Mouse (Mus musculus) limb, embryonic 10.5 days (tissue): ENCODE measurements at regions not wholly inside any gene's neighbourhood (a gene's known extent, or its start where the extent isn't known, plus 50 kb on each side); places are given as distances from the start of the nearest gene placed in this dataset.

Source experiments
- DNase-seq: peaks from one replicate; pipeline ENCODE4 v3.0.0-alpha.2; 2017; ENCODE audit warnings: low spot score
- H3K27ac ChIP-seq: fragments of 300-500 bp; sonication (generic); 2 replicates; pipeline ENCODE4 v1.5.1; 2016; ENCODE audit warnings: mild to moderate bottlenecking
- H3K27me3 ChIP-seq: fragments of 300-500 bp; sonication (generic); 2 replicates; pipeline ENCODE4 v1.6.1; 2016; ENCODE audit warnings: low read depth, mild to moderate bottlenecking; ENCODE audit not compliant: poor library complexity, severe bottlenecking
- H3K36me3 ChIP-seq: fragments of 300-500 bp; sonication (generic); 2 replicates; pipeline ENCODE4 v1.6.1; 2016; ENCODE audit warnings: mild to moderate bottlenecking, moderate library complexity
- H3K4me1 ChIP-seq: fragments of 300-500 bp; sonication (generic); 2 replicates; pipeline ENCODE4 v1.6.1; 2016
- H3K4me3 ChIP-seq: fragments of 300-500 bp; sonication (generic); 2 replicates; pipeline ENCODE4 v1.5.1; 2016; ENCODE audit warnings: mild to moderate bottlenecking, moderate library complexity
- H3K9me3 ChIP-seq: fragments of 300-500 bp; sonication (generic); replicated peaks from 2 replicates; pipeline ENCODE4 v1.6.1; 2016; ENCODE audit warnings: mild to moderate bottlenecking
- WGBS: fragments of 180-500 bp; shearing (Covaris S2); methylation state at CpG from one replicate; pipeline ENCODE4 v1.1.7; 2016; 5-methylcytosine and 5-hydroxymethylcytosine counted together

GRCm38 (mm10) chr12:68860332-68860731 is 298.7 kb downstream of the Rps29 start:
- DNase-seq: no peak
- Histone ChIP-seq H3K4me1 (no peaks in the 10 kb centered on the region), H3K36me3 (no peaks in the 10 kb centered on the region), H3K9me3 (no peaks in the 10 kb centered on the region), H3K4me3 (no peak overlapping the region), H3K27ac (no peak overlapping the region), H3K27me3 (no peaks in the 10 kb centered on the region)
- 70% methylated on average over 2 of the region's 2 CpGs for WGBS

- Histone ChIP-seq H3K4me3 (no peak overlapping the region), H3K27me3 (no peaks in the 10 kb centered on the region), H3K36me3 (no peaks in the 10 kb centered on the region), H3K27ac (no peak overlapping the region), H3K4me1 (no peaks in the 10 kb centered on the region), H3K9me3 (no peaks in the 10 kb centered on the region)
- DNase-seq: no peak
- 88% methylated on average over 9 of the region's 9 CpGs for WGBS
Observed at GRCm38 (mm10) chr12:68849616-68850140, 309.3 kb downstream of the Rps29 start.

GRCm38 (mm10) chr12:68840815-68841214 is 318.2 kb downstream of the Rps29 start:
- Histone ChIP-seq H3K4me3 (no peak overlapping the region), H3K27ac (no peak overlapping the region), H3K9me3 (no peaks in the 10 kb centered on the region), H3K4me1 (no peaks in the 10 kb centered on the region), H3K36me3 (no peaks in the 10 kb centered on the region), H3K27me3 (no peaks in the 10 kb centered on the region)
- WGBS: 94% methylated on average over 8 of the region's 8 CpGs
- DNase-seq: no peak

- H3K4me1 ChIP-seq: no peaks in the 10 kb centered on the region
- no peaks in the 10 kb centered on the region for H3K27me3 ChIP-seq
- H3K4me3 ChIP-seq: no peak overlapping the region
- H3K9me3 ChIP-seq: no peaks in the 10 kb centered on the region
- no peak overlapping the region for H3K27ac ChIP-seq
- no peak for DNase-seq
- no peaks in the 10 kb centered on the region for H3K36me3 ChIP-seq
- WGBS: 94% methylated on average over 2 of the region's 2 CpGs
Observed at GRCm38 (mm10) chr12:68840156-68840555, 318.8 kb downstream of the Rps29 start.

GRCm38 (mm10) chr12:68836023-68836422 is 323.0 kb downstream of the Rps29 start:
- Histone ChIP-seq H3K36me3 (no peaks in the 10 kb centered on the region), H3K27ac (no peak overlapping the region), H3K9me3 (no peaks in the 10 kb centered on the region), H3K4me3 (no peak overlapping the region), H3K4me1 (no peaks in the 10 kb centered on the region), H3K27me3 (no peaks in the 10 kb centered on the region)
- no peak for DNase-seq
- 88% methylated on average over 3 of the region's 3 CpGs for WGBS

- H3K4me3 ChIP-seq: no peak overlapping the region
- H3K27ac ChIP-seq: no peak overlapping the region
- WGBS: 93% methylated on average over 4 of the region's 4 CpGs
- no peaks in the 10 kb centered on the region for H3K4me1 ChIP-seq
- H3K9me3 ChIP-seq: no peaks in the 10 kb centered on the region
- DNase-seq: no peak
- no peaks in the 10 kb centered on the region for H3K36me3 ChIP-seq
- no peaks in the 10 kb centered on the region for H3K27me3 ChIP-seq
Observed at GRCm38 (mm10) chr12:68833914-68834313, 325.1 kb downstream of the Rps29 start.

GRCm38 (mm10) chr12:68829404-68829803 is 329.6 kb downstream of the Rps29 start:
- 78% methylated on average over 3 of the region's 3 CpGs for WGBS
- no peaks in the 10 kb centered on the region for H3K36me3 ChIP-seq
- no peaks in the 10 kb centered on the region for H3K4me1 ChIP-seq
- H3K27me3 ChIP-seq: no peaks in the 10 kb centered on the region
- H3K9me3 ChIP-seq: no peaks in the 10 kb centered on the region
- H3K27ac ChIP-seq: no peak overlapping the region
- DNase-seq: no peak
- H3K4me3 ChIP-seq: no peak overlapping the region

GRCm38 (mm10) chr12:68827549-68828249 is 331.3 kb downstream of the Rps29 start:
- no peak overlapping the region for H3K4me3 ChIP-seq
- no peaks in the 10 kb centered on the region for H3K9me3 ChIP-seq
- H3K36me3 ChIP-seq: no peaks in the 10 kb centered on the region
- no peaks in the 10 kb centered on the region for H3K4me1 ChIP-seq
- 92% methylated on average over 9 of the region's 9 CpGs for WGBS
- DNase-seq: no peak
- H3K27ac ChIP-seq: no peak overlapping the region
- H3K27me3 ChIP-seq: no peaks in the 10 kb centered on the region

- Histone ChIP-seq H3K4me1 (no peaks in the 10 kb centered on the region), H3K36me3 (no peaks in the 10 kb centered on the region), H3K27me3 (no peaks in the 10 kb centered on the region), H3K4me3 (no peak overlapping the region), H3K9me3 (no peaks in the 10 kb centered on the region), H3K27ac (no peak overlapping the region)
- 92% methylated on average over 5 of the region's 5 CpGs for WGBS
- DNase-seq: no peak
Observed at GRCm38 (mm10) chr12:68794396-68794795, 364.6 kb downstream of the Rps29 start.

- Histone ChIP-seq H3K36me3 (no peaks in the 10 kb centered on the region), H3K27me3 (no peaks in the 10 kb centered on the region), H3K4me1 (no peaks in the 10 kb centered on the region), H3K27ac (no peak overlapping the region), H3K4me3 (no peak overlapping the region), H3K9me3 (no peaks in the 10 kb centered on the region)
- no peak for DNase-seq
- WGBS: 90% methylated on average over 4 of the region's 4 CpGs
Observed at GRCm38 (mm10) chr12:68783636-68784035, 375.4 kb downstream of the Rps29 start.

GRCm38 (mm10) chr12:68775503-68775902 is 383.5 kb downstream of the Rps29 start:
- no peaks in the 10 kb centered on the region for H3K4me1 ChIP-seq
- H3K27me3 ChIP-seq: no peaks in the 10 kb centered on the region
- DNase-seq: no peak
- H3K27ac ChIP-seq: no peak overlapping the region
- H3K4me3 ChIP-seq: no peak overlapping the region
- 81% methylated on average over 2 of the region's 2 CpGs for WGBS
- no peaks in the 10 kb centered on the region for H3K36me3 ChIP-seq
- no peaks in the 10 kb centered on the region for H3K9me3 ChIP-seq

GRCm38 (mm10) chr12:68774800-68775199 is 384.2 kb downstream of the Rps29 start:
- H3K27ac ChIP-seq: no peak overlapping the region
- no peak overlapping the region for H3K4me3 ChIP-seq
- WGBS: 90% methylated on average over 8 of the region's 8 CpGs
- H3K4me1 ChIP-seq: no peaks in the 10 kb centered on the region
- no peaks in the 10 kb centered on the region for H3K27me3 ChIP-seq
- H3K9me3 ChIP-seq: no peaks in the 10 kb centered on the region
- DNase-seq: no peak
- H3K36me3 ChIP-seq: no peaks in the 10 kb centered on the region

GRCm38 (mm10) chr12:68758263-68759020 is 400.5 kb downstream of the Rps29 start:
- WGBS: 90% methylated on average over 7 of the region's 7 CpGs
- Histone ChIP-seq H3K4me1 (no peaks in the 10 kb centered on the region), H3K27me3 (no peaks in the 10 kb centered on the region), H3K36me3 (no peaks in the 10 kb centered on the region), H3K4me3 (no peak overlapping the region), H3K27ac (no peak overlapping the region), H3K9me3 (no peaks in the 10 kb centered on the region)
- DNase-seq: no peak
